Mouse (Mus musculus): ENCODE measurements around the gene Noct. TPM values are rescaled to one million over a fixed set of nuclear protein-coding genes. Genes with fewer than 3 reads are reported as not detected.

The Noct gene
- polyA plus RNA-seq, 1 experiment from 2014 or later = 9.3 TPM

GRCm38 (mm10) chr3:51281727-51282126 lies 57.5 kb downstream of the Noct start:
- Histone ChIP-seq H3K9me3 (no peaks in the 10 kb centered on the region), H3K9ac (no peak overlapping the region), H3K36me3 (no peaks in the 10 kb centered on the region), H3K27me3 (replicated peaks) (no peaks in the 10 kb centered on the region), H3K4me2 (no peak overlapping the region), H3K4me3 (replicated peaks) (no peak overlapping the region), H3K4me1 (peaks cover 5% of the 10 kb centered on the region; the same call in 1 of the 2 replicates), H3K27ac (no peak overlapping the region)
- no peak for ATAC-seq (ENCODE audit: insufficient read depth, low FRiP score, low read depth)
- WGBS = 93% methylated on average over 4 of the region's 4 CpGs

DNA sequence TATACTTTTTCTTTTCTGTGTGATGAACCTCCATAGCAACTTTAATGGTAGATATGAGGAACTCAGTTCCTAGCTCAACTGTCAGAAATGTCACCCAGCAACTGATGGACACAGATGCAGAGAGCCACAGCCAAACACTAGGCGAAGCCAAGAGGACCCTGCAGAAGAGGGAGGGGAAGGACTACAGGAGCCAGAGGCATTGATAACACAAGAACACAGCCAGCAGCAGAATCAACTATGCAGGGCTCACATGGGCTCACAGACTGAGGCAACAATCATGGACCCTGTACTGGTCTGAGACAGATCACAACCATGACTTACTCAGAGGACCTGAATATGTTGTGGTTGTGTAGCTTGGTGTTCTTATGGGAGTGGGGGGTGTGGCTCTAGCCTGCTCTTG lies 60.1 kb downstream of the Noct start:
- Histone ChIP-seq H3K27me3 (replicated peaks) (no peaks in the 10 kb centered on the region), H3K9me3 (no peaks in the 10 kb centered on the region), H3K27ac (no peak overlapping the region), H3K4me1 (no peaks in the 10 kb centered on the region), H3K9ac (no peak overlapping the region), H3K36me3 (no peaks in the 10 kb centered on the region), H3K4me3 (replicated peaks) (no peak overlapping the region), H3K4me2 (no peak overlapping the region)
- WGBS = 71% methylated on average over 1 of the region's 1 CpGs
- ATAC-seq (ENCODE audit: insufficient read depth, low FRiP score, low read depth) = no peak

DNA sequence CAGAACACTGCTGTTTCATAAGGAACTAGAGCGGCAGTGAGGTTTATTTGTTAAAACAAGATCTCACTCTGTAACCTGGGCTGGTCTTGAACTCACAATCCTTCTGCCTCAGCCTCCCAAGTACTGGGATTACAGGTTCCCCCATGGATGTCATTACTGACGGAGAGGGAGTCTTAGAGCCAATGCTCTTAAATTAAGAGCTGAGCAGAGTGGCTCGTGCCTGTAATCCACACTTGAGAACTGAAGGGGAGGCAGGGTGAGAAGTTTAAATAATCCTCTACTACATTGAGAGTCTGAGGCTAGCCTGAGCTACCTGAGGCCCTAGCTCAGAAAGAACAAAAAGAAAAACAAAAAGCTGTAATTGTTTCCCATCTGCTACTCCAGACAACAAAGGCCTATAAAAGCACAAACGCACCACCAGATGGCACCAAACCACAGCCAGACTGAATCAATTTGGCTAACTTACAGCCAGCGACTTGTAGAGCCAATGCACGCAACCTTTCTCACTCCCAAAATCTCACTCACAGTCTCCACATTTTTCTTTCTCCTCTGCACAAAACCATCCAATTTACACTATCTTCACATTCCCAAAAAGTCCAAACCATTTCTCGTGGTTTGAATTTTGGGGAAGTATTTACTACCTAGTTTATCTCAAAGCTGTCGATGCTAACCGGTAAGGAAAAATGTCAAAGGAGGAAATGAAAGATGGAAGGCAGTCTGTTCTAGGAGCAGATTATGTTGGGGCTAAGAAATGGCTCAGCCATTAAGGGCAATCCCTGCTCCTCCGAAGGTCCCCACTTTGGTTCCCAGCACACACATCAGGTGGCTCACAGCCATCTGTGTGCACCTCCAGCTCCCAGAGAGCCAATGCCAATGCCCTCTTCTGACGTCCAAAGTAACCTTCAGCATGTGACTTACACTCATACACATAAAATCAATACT lies 64.9 kb downstream of the Noct start:
- no peak for ATAC-seq (ENCODE audit: insufficient read depth, low FRiP score, low read depth)
- H3K27ac ChIP-seq = no peak overlapping the region
- WGBS = 48% methylated on average over 11 of the region's 11 CpGs

GRCm38 (mm10) chr3:51294251-51294650 lies 70.0 kb downstream of the Noct start:
- Histone ChIP-seq H3K27ac (no peak overlapping the region), H3K9me3 (no peaks in the 10 kb centered on the region), H3K4me1 (no peaks in the 10 kb centered on the region), H3K4me2 (no peak overlapping the region), H3K9ac (no peak overlapping the region), H3K4me3 (replicated peaks) (no peak overlapping the region), H3K36me3 (no peaks in the 10 kb centered on the region), H3K27me3 (replicated peaks) (no peaks in the 10 kb centered on the region)
- WGBS = 46% methylated on average over 2 of the region's 2 CpGs
- no peak for ATAC-seq (ENCODE audit: insufficient read depth, low FRiP score, low read depth)

More for the DNA sequence above, 64.9 kb downstream of the Noct start:
- H3K4me2 ChIP-seq = no peak overlapping the region
- no peak overlapping the region for H3K4me3 ChIP-seq (replicated peaks)
- no peaks in the 10 kb centered on the region for H3K36me3 ChIP-seq
- no peaks in the 10 kb centered on the region for H3K27me3 ChIP-seq (replicated peaks)
- no peaks in the 10 kb centered on the region for H3K9me3 ChIP-seq
- no peaks in the 10 kb centered on the region for H3K4me1 ChIP-seq
- no peak overlapping the region for H3K9ac ChIP-seq

GRCm38 (mm10) chr3:51295225-51295624 lies 71.0 kb downstream of the Noct start:
- H3K9me3 ChIP-seq = no peaks in the 10 kb centered on the region
- 61% methylated on average over 2 of the region's 2 CpGs for WGBS
- H3K4me1 ChIP-seq = no peaks in the 10 kb centered on the region
- H3K36me3 ChIP-seq = no peaks in the 10 kb centered on the region
- ATAC-seq (ENCODE audit: insufficient read depth, low FRiP score, low read depth) = no peak
- H3K27me3 ChIP-seq (replicated peaks) = no peaks in the 10 kb centered on the region
- H3K27ac ChIP-seq = no peak overlapping the region
- H3K9ac ChIP-seq = no peak overlapping the region
- H3K4me2 ChIP-seq = no peak overlapping the region
- no peak overlapping the region for H3K4me3 ChIP-seq (replicated peaks)

DNA sequence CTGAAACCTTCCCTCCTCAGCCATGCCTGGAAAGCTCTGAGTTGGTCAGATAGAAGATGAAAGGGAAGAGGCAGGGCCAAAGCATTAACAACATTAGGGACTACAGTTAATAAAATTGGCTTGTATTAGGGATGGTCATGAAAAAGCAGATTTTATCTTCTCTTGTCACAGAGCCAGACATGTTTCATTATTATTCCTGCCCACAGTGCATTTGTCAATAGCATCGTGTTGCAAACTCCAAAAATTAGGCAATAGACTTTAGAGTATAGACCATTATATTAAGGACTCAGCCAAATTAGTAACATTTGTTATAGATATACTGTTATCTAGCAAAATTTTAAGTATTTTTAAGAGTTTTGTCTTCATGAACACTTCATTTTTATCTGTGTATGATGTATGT lies 72.5 kb downstream of the Noct start:
- WGBS = 70% methylated on average over 1 of the region's 1 CpGs
- Histone ChIP-seq H3K9me3 (no peaks in the 10 kb centered on the region), H3K4me1 (no peaks in the 10 kb centered on the region), H3K27ac (no peak overlapping the region), H3K4me3 (replicated peaks) (no peak overlapping the region), H3K27me3 (replicated peaks) (no peaks in the 10 kb centered on the region), H3K9ac (no peak overlapping the region), H3K4me2 (no peak overlapping the region), H3K36me3 (no peaks in the 10 kb centered on the region)
- no peak for ATAC-seq (ENCODE audit: insufficient read depth, low FRiP score, low read depth)

Small RNAs within 50 kb of the gene (microRNA-seq; reads per million reads assigned to microRNA genes)
- gene Gm24282 = not detected

Other genes with a start within 250 kb of the Noct start
- gene Elf2, start 116.2 kb downstream of the Noct start, polyA plus RNA-seq (2015; fragmentation: Nextera tagmentation; extraction: Ambion mirVana) = 62.5 and 63.7 TPM in 2 replicates
- 3.8 and 4.0 TPM in 2 replicates for gene Mgarp, start 172.3 kb downstream of the Noct start, polyA plus RNA-seq (2015; fragmentation: Nextera tagmentation; extraction: Ambion mirVana)
- 709 and 792 TPM in 2 replicates for gene Ndufc1, start 184.5 kb downstream of the Noct start, polyA plus RNA-seq (2015; fragmentation: Nextera tagmentation; extraction: Ambion mirVana)
- 43.8 and 49.9 TPM in 2 replicates for gene Naa15, start 190.7 kb downstream of the Noct start, polyA plus RNA-seq (2015; fragmentation: Nextera tagmentation; extraction: Ambion mirVana)

Measured in stomach, embryonic 15.5 days (tissue).